ENCODE assay signal across 9 mouse cellular contexts in genomic region chr17:63547465-63547864, GRCm38 (mm10). TPM values are rescaled to one million over a fixed set of nuclear protein-coding genes. Genes with fewer than 3 reads are reported as not detected.
A peak's percentile ranks its signal among the peaks of the same experiment; 100 is the strongest.
DNase-seq lines count a peak whose midpoint lies in the region; ATAC-seq lines count a peak whose summit lies in the region.
"Had no signal": no experiment of that assay in that cellular context is flagged by ENCODE, and none has a peak within 500 bp of the region (broad histone marks: within the 10 kb centered on the region; RNA-seq: fewer than 3 reads in every experiment).

No protein-coding gene starts in this region.

- no peak for ATAC-seq in forebrain, embryonic 14.5 days
- ATAC-seq in forebrain, embryonic 15.5 days (replicated peaks), result no peak
- ATAC-seq in megakaryocyte-erythroid progenitor cell, adult 5-6 weeks (replicated peaks; ENCODE audit: low FRiP score, low TSS enrichment, poor library complexity, severe bottlenecking), result no peak

- H3K4me1 ChIP-seq in forebrain, embryonic 14.5 days (ENCODE audit: control insufficient read depth, insufficient read depth, low read length), result no peaks in the 10 kb centered on the region
- no peaks in the 10 kb centered on the region for H3K4me1 ChIP-seq in forebrain, embryonic 15.5 days
- H3K4me1 ChIP-seq: megakaryocyte, embryonic 14.5 days had no signal

- no peak overlapping the region for H3K27ac ChIP-seq in forebrain, embryonic 14.5 days (ENCODE audit: low read depth, low read length)
- H3K27ac ChIP-seq in forebrain, embryonic 15.5 days (replicated peaks), result no peak overlapping the region

- no peaks in the 10 kb centered on the region for H3K27me3 ChIP-seq in forebrain, embryonic 14.5 days (replicated peaks; ENCODE audit: control insufficient read depth, insufficient read depth, low read length)
- H3K27me3 ChIP-seq in forebrain, embryonic 15.5 days, result no peaks in the 10 kb centered on the region
- H3K27me3 ChIP-seq: megakaryocyte, embryonic 14.5 days had no signal

- no peak overlapping the region for H3K9ac ChIP-seq in forebrain, embryonic 14.5 days (ENCODE audit: low read length)
- no peak overlapping the region for H3K9ac ChIP-seq in forebrain, embryonic 15.5 days (replicated peaks)

- 83% methylated on average over 4 of the region's 4 CpGs for WGBS in forebrain, embryonic 14.5 days
- WGBS in forebrain, embryonic 15.5 days, result 86% methylated on average over 4 of the region's 4 CpGs

- no peak overlapping the region for H3K4me3 ChIP-seq in forebrain, embryonic 14.5 days (ENCODE audit: low read depth, low read length)
- no peak overlapping the region for H3K4me3 ChIP-seq in forebrain, embryonic 15.5 days
- H3K4me3 ChIP-seq: megakaryocyte, embryonic 14.5 days had no signal

- DNase-seq in forebrain, embryonic 14.5 days (ENCODE audit: low spot score), result peak; percentile 45
- peak; percentile 9 for DNase-seq in layer of hippocampus, adult 11-12 months (ENCODE audit: low spot score)
- DNase-seq in layer of hippocampus, adult 9-11 months, result no peak
- peak; percentile 44 for DNase-seq in 416B (ENCODE audit: low read depth)
- peak; percentile 32 to 34 for DNase-seq in cerebellum, postnatal 14 days
- no peak for DNase-seq in neural tube, embryonic 10.5 days (ENCODE audit: extremely low spot score, low spot score)

- H3K36me3 ChIP-seq in forebrain, embryonic 14.5 days (ENCODE audit: control insufficient read depth, insufficient read depth, low read length), result no peaks in the 10 kb centered on the region
- no peaks in the 10 kb centered on the region for H3K36me3 ChIP-seq in forebrain, embryonic 15.5 days

- no peaks in the 10 kb centered on the region for H3K9me3 ChIP-seq in forebrain, embryonic 14.5 days (replicated peaks; ENCODE audit: control insufficient read depth, low read length)
- H3K9me3 ChIP-seq in forebrain, embryonic 15.5 days, result no peaks in the 10 kb centered on the region

- no peak overlapping the region for H3K4me2 ChIP-seq in forebrain, embryonic 14.5 days (ENCODE audit: low read length)
- no peak overlapping the region for H3K4me2 ChIP-seq in forebrain, embryonic 15.5 days (replicated peaks)

RNA-seq across cellular contexts. Expression of gene Fbxl17, which starts 47.6 kb away (rescaled TPM):
- polyA plus RNA-seq in forebrain, embryonic 14.5 days (2014; fragmentation: Nextera tagmentation; extraction: Ambion mirVana), result 8.9 and 9.1 TPM in 2 replicates
- 8.1 and 8.7 TPM in 2 replicates for polyA plus RNA-seq in forebrain, embryonic 15.5 days (2015; fragmentation: Nextera tagmentation; extraction: Ambion mirVana)
- total RNA-seq in megakaryocyte-erythroid progenitor cell, adult 5-6 weeks (2014; fragmentation: Nextera tagmentation), result 5.2 and 12.5 TPM in 2 replicates
- total RNA-seq in megakaryocyte-erythroid progenitor cell, adult 5-6 weeks (2017), result 3.7 and 7.6 TPM in 2 replicates

Comparison
In these comparisons a context has a peak if more than half of its experiments do, and no peak if none do; other contexts are left out.
1. DNase-seq: peak in forebrain, embryonic 14.5 days (single experiment), layer of hippocampus, adult 11-12 months (single experiment), 416B (single experiment) and cerebellum, postnatal 14 days (2 of 2); none in layer of hippocampus, adult 9-11 months (single experiment) and neural tube, embryonic 10.5 days (single experiment).